Mouse (Mus musculus) urinary bladder, adult 18-20 months (tissue): Measurements from ENCODE around the gene Hic2.

Experiments
- DNase-seq, 2 experiments: peaks; one replicate each; pipeline ENCODE4 v3.0.0; 2022; ENCODE audit warnings: low spot score in 2 of 2, mixed read lengths in 2 of 2

Hic2 gene

GRCm38 (mm10) chr16:17275721-17276120 is 42.3 kb downstream of the Hic2 start, which contains the start of gene Tmem191c:
Gene Tmem191c (plus strand): TSS chr16:17276077.
- no peak for DNase-seq

DNA sequence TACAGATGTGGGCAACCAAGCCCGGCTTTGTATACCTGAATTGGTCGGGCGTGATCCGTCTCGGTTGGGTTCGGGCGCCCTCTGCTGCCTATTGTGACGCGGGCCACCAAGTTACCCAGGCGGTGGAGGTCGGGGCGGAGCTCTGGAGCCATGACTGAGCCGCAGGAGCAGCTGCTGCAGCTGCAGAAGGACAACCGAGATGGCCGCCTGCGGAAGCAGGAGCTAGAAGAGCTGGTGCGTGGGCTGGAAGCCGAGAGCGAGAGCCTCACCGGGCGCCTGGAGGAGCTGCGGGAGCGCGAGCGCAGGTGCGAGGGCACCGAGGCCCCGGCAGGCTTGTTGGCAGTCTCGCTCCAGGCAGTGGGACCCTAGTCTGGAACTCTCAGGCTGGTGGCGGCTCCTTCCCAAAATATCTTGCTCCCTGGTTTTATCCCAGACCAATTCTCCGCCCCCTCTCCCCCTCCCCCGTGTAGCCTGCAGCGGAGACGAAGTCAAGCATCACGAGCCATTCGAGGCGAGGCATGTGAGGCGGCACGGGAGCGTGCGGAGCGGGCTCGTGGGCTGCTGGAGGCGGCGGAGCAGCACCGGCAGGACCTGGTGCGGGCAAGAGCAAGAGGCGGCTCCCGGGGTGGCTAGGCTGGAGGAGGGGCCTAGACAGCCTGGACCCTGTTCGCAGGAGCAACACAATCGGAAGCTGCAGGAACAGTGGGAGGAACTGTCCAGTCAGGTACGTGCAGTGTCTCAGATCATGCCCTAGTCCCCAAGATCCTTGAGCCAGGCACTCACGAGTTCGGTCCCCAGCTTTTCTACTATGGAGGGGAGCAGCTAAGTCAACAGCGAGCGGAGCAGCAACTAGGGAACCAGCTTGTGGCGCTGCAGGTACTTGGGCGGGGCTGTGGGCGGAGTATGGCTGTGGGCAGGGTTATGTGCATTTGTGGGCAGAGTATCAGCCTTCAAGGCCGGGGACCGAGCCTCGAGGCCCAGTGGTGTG is 43.1 kb downstream of the Hic2 start:
- DNase-seq: peak; percentile 87 to 91

DNA sequence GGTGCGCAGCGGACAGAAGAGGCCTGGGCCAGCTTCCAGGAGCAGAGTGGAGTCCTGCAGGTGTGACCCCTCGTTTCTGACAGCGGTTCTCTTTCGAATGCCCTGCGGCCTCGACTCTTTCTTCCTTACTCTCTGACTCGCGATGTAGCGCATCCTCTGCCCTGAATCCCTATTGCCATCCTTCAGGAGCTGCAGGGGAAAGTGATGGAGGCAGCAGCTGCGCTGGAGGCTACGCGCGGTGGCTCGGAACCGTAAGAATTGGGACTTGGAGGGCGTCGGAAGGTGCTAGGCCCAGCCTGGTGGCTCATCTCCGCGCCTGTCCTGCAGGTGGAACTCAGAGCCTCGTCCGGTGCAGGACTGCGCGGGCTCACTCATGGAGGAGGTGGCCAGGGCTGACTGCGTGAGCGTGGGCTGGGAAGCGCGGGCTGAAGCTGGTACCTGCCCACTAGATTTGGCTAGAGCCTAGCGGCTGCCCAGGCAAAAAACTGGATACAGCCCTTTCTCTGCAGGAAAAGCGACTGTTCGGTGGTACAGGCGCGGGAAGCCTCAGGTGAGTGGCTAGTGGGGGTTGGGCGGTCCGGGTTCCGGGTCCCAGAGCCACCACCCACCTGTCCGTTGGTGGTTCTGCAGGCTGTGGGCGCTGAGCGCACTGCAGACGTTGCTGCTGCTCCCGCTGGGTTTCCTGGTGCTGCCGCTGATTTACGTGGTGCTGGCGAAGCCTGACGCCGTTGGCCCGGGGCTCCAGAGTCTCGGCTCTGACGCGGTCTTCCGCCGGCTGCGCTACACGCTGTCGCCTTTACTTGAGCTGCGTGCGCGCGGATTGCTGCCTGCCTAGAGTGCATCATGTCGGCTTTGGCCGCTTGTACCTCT is 44.2 kb downstream of the Hic2 start:
- DNase-seq: no peak

- no peak for DNase-seq
Observed at GRCm38 (mm10) chr16:17280471-17280870, 47.1 kb downstream of the Hic2 start.

DNA sequence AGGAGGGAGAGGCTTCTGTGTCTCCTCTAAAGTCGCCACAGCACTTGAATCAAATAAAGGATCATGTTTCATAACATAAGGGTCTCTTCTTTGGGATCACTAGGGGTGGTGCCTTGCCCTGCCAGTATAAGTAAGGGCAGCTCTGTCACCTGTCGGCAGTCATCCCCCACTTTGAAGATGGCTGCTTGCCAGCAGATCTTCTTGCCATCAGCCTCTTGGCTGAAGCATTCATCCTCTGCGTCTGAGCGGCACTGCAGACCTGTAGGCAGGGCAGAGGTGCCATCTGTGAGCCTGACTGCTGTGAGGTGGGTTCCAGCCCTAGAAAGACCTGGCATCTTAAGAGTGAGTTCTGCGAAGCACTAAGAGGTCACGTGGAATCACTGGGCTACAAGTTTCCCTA is 49.8 kb downstream of the Hic2 start:
- DNase-seq: no peak

GRCm38 (mm10) chr16:17287103-17287502 is 53.7 kb downstream of the Hic2 start:
- no peak for DNase-seq

GRCm38 (mm10) chr16:17291016-17291415 is 57.6 kb downstream of the Hic2 start:
- no peak for DNase-seq

DNA sequence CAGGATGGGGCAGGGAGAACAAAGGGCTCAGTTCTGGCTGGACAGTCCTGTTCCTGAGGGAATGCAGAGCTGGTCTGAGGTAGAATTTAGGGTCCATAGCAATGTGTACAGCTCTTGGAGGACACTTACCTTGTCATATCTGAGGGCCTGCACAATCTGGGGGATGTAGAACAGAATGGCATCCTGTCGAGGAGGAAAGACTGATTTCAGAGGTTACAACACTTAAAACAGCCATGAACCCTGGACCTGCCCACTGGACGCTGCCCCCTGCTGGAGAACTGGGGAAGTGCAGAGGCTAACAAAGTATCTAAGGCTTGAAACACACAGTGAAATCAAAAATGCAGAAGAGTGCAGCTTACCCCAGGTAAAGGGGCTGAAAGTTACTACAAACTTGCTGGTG is 59.4 kb downstream of the Hic2 start:
- peak; percentile 35 to 73 for DNase-seq

GRCm38 (mm10) chr16:17300818-17301217 is 67.4 kb downstream of the Hic2 start:
- DNase-seq: no peak

- no peak for DNase-seq
Observed at GRCm38 (mm10) chr16:17303521-17304245, 70.3 kb downstream of the Hic2 start.

GRCm38 (mm10) chr16:17307461-17307860 is 74.1 kb downstream of the Hic2 start:
- DNase-seq: no peak

DNA sequence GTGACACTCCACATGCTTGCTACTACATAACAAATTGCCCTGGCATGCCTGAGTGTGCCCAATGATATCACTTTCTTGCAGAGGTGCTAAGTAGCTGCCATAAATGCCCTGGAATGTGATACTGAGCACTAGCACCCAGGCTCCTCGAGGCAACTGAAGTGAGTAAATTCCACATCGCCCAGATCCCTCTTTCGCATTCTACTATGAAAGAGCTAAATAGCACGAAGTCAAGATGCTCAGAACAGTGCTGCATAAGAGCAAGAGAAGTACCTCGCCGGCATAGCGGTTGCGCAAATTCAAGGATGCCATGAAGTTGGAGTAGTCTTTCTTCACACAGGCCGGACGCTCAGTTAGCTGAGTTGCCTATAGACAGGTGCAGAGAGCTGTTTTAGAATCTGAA is 75.7 kb downstream of the Hic2 start:
- no peak for DNase-seq

DNA sequence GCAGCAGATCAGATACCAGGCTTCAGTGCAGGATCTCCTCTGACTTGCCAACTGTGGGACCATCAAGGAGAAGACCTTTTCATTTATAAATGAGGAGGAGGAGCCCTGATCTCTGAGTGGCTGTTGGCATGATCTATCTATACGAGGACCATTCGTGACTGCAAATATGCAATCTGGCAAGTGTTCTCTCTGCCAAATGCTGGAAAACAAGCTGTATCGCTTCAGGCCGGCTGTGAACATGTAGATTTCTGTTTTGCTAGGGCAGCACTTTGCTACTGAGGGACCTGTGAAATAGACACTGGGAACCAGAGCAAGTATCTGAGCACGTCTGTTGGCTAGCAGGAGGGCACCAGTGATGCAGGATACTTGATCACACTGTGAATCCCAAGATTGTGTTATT is 79.2 kb downstream of the Hic2 start:
- no peak for DNase-seq
